Mouse (Mus musculus) limb, embryonic 13.5 days (tissue): ENCODE measurements around the gene Gm30083. TPM values are rescaled to one million over a fixed set of nuclear protein-coding genes. Genes with fewer than 3 reads are reported as not detected.

ENCODE experiments used
- ATAC-seq: fragments of 200-750 bp; cut with Nextera tagmentation; 2 replicates; pipeline ENCODE4 v1.8.0; 2017; ENCODE audit warnings: low read depth, moderate number of reproducible peaks, moderate TSS enrichment; ENCODE audit not compliant: low FRiP score
- H3K27ac ChIP-seq: fragments of 300-500 bp; sonication (generic); 2 replicates; pipeline ENCODE4 v1.5.1; 2015; ENCODE audit warnings: inconsistent platforms, mild to moderate bottlenecking, moderate library complexity
- H3K27me3 ChIP-seq: fragments of 300-500 bp; sonication (generic); 2 replicates; pipeline ENCODE4 v1.6.1; 2015; ENCODE audit warnings: mild to moderate bottlenecking, inconsistent platforms
- H3K36me3 ChIP-seq: fragments of 300-500 bp; sonication (generic); 2 replicates; pipeline ENCODE4 v1.6.1; 2015; ENCODE audit warnings: inconsistent platforms, mild to moderate bottlenecking, moderate library complexity
- H3K4me1 ChIP-seq: fragments of 300-500 bp; sonication (generic); 2 replicates; pipeline ENCODE4 v1.6.1; 2015; ENCODE audit warnings: inconsistent platforms
- H3K4me2 ChIP-seq: fragments of 300-500 bp; sonication (generic); replicated peaks from 2 replicates; pipeline ENCODE4 v1.6.1; 2015; ENCODE audit warnings: inconsistent platforms, mild to moderate bottlenecking, moderate library complexity
- H3K4me3 ChIP-seq: fragments of 300-500 bp; sonication (generic); 2 replicates; pipeline ENCODE4 v1.5.1; 2015; ENCODE audit warnings: moderate library complexity, mild to moderate bottlenecking, inconsistent platforms
- H3K9ac ChIP-seq: fragments of 300-500 bp; sonication (generic); 2 replicates; pipeline ENCODE4 v1.6.1; 2015; ENCODE audit warnings: mild to moderate bottlenecking, inconsistent platforms
- H3K9me3 ChIP-seq: fragments of 300-500 bp; sonication (generic); 2 replicates; pipeline ENCODE4 v1.6.1; 2016; ENCODE audit warnings: inconsistent platforms
- WGBS: fragments of 180-500 bp; shearing (Covaris S2); methylation state at CpG from one replicate; pipeline ENCODE4 v1.1.7; 2015; 5-methylcytosine and 5-hydroxymethylcytosine counted together
- polyA plus RNA-seq: library from polyadenylated mRNA; unstranded; fragments of >200 nt; fragmentation: Nextera tagmentation; extraction: Ambion mirVana; gene quantifications from 2 replicates; pipeline ENCODE4 v1.2.1, GENCODE M21; 2015

Gene Gm30083
- polyA plus RNA-seq, 1 experiment from 2014 or later, result not detected

DNA sequence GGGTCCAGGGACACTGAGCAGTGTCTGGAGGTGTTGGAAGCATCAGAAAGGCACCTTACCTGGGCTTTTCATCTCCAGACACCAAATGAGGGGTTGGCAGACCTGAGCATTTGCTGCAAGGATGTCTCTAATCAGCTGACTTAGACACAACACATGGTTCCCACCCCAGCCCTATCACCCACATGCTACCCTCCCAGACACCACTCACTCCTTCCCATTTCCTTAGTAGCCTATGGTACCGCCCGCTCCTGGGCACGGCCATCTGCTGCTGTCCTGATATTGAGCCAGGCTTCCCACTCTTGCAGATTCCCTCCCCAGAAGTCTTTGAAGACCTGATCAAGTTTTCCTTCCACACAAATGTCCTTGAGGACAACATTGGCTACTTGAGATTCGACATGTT lies 56.8 kb downstream of the Gm30083 start:
- Histone ChIP-seq H3K4me2 (no peak overlapping the region), H3K4me3 (no peak overlapping the region), H3K4me1 (no peaks in the 10 kb centered on the region), H3K36me3 (no peaks in the 10 kb centered on the region), H3K27ac (no peak overlapping the region), H3K27me3 (0 out of 2 replicates have a peak, but pooled peaks cover 12% of the 10 kb centered on the region), H3K9me3 (no peaks in the 10 kb centered on the region), H3K9ac (no peak overlapping the region)
- ATAC-seq, result no peak
- WGBS, result 93% methylated on average over 4 of the region's 4 CpGs

- Histone ChIP-seq H3K9me3 (no peaks in the 10 kb centered on the region), H3K27me3 (0 out of 2 replicates have a peak, but pooled peaks cover 12% of the 10 kb centered on the region), H3K4me1 (no peaks in the 10 kb centered on the region), H3K9ac (no peak overlapping the region), H3K36me3 (no peaks in the 10 kb centered on the region), H3K27ac (no peak overlapping the region), H3K4me2 (no peak overlapping the region), H3K4me3 (no peak overlapping the region)
- WGBS, result 79% methylated on average over 13 of the region's 13 CpGs
- no peak for ATAC-seq
Measured at GRCm38 (mm10) chr14:33956055-33956454, 58.9 kb downstream of the Gm30083 start.

DNA sequence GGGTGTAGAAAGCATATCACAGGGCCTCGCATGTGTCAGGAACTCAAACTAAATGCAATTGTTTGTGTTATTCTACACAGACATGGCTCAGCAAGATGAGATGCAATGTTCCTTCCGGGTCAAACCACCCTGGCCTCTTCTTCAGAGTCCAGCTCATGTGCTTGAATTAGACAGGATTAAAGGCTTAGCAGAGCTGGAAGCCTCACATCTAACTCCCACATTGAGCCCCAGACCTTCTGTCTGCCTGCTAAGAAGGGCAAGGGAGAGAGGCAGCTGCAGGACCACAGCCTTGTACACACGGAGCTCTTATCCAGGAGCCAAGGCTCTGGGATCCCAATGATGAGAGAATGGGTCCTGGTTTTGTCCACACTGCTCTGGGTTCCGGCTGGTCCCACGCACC lies 61.2 kb downstream of the Gm30083 start, which contains the start of gene Rbp3:
TSS of gene Rbp3 (plus strand) at position 243 of the 400 bp plus-strand sequence.
- Histone ChIP-seq H3K27me3 (0 out of 2 replicates have a peak, but pooled peaks cover 12% of the 10 kb centered on the region), H3K4me3 (no peak within 1 kb of the TSS), H3K9ac (no peak within 1 kb of the TSS), H3K36me3 (no peaks in the 10 kb centered on the region), H3K27ac (no peak within 1 kb of the TSS), H3K9me3 (no peaks in the 10 kb centered on the region), H3K4me1 (no peaks in the 10 kb centered on the region), H3K4me2 (no peak within 1 kb of the TSS)
- ATAC-seq, result no peak
- WGBS, result 86% methylated on average over 5 of the region's 5 CpGs

DNA sequence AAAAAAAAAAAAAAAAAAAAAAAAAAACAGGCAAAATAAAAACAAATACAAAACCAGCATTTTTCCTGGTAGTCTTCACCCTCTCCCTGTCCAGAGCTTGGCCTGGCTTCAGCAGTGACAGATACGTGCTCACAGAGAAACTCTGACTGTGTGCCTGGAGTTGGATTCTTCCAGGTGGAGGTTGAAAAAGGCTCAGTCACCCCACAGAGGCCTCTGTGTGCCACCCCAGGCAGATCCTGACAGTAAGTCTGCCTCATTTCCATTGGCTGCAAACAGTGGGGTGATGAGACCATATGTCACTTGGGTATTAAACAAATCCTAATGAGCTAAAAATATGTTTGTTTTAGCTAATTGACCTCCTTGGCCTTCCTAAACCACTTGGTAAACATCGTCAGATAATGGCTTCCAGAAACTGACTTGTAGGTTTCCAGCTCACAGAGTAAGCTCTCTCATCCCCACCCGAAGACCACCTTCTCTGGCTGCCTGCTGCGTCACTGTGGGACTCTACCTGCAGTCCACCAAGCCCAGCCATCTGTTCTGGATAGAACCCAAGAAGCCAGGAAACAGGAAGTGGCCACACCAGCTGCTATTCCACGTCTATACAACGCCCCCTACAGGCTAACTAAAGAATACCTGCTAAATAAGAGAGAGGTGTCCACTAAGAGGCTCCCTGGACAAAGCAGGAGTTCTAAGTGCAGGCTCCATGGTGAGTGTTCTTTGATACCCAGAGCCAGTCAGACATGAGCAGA lies 62.6 kb downstream of the Gm30083 start:
- Histone ChIP-seq H3K27me3 (0 out of 2 replicates have a peak, but pooled peaks cover under 1% of the 10 kb centered on the region), H3K4me1 (no peaks in the 10 kb centered on the region), H3K27ac (no peak overlapping the region), H3K9ac (no peak overlapping the region), H3K36me3 (no peaks in the 10 kb centered on the region), H3K4me3 (no peak overlapping the region), H3K4me2 (no peak overlapping the region), H3K9me3 (no peaks in the 10 kb centered on the region)
- no peak for ATAC-seq
- WGBS, result 43% methylated on average over 6 of the region's 6 CpGs

GRCm38 (mm10) chr14:33946125-33946524 lies 68.9 kb downstream of the Gm30083 start:
- no peak overlapping the region for H3K4me2 ChIP-seq
- H3K9ac ChIP-seq, result no peak overlapping the region
- H3K36me3 ChIP-seq, result no peaks in the 10 kb centered on the region
- no peaks in the 10 kb centered on the region for H3K9me3 ChIP-seq
- WGBS, result 83% methylated on average over 6 of the region's 6 CpGs
- H3K4me1 ChIP-seq, result peaks cover 4% of the 10 kb centered on the region; the same call in 1 of the 2 replicates
- no peak overlapping the region for H3K4me3 ChIP-seq
- H3K27ac ChIP-seq, result no peak overlapping the region
- no peaks in the 10 kb centered on the region; the same call in none of the 2 replicates for H3K27me3 ChIP-seq
- ATAC-seq, result no peak

DNA sequence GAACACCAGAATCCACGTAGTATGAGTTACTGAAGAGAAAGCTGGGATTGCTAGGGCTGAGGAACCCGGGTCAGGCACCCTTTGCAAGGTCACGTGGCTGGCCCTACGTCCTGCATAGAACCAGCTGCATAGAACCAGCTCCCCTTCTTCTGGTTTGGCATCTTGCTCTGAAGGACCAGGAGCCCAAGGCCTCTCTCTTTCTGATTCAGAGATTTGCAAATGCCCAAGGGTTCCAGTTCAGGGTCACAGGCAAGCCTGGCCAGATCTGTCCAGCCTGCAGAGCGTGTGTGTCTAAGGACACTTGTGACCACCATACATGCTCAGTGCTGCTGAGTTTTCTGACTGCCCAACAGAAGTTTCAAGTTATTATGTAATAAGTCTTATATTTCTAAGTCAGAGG lies 72.8 kb downstream of the Gm30083 start:
- 72% methylated on average over 5 of the region's 5 CpGs for WGBS
- Histone ChIP-seq H3K9ac (no peak overlapping the region), H3K4me3 (no peak overlapping the region), H3K4me2 (no peak overlapping the region), H3K4me1 (peaks cover 4% of the 10 kb centered on the region; the same call in 1 of the 2 replicates), H3K27ac (no peak overlapping the region), H3K9me3 (no peaks in the 10 kb centered on the region), H3K36me3 (no peaks in the 10 kb centered on the region), H3K27me3 (peaks cover 5% of the 10 kb centered on the region)
- no peak for ATAC-seq

DNA sequence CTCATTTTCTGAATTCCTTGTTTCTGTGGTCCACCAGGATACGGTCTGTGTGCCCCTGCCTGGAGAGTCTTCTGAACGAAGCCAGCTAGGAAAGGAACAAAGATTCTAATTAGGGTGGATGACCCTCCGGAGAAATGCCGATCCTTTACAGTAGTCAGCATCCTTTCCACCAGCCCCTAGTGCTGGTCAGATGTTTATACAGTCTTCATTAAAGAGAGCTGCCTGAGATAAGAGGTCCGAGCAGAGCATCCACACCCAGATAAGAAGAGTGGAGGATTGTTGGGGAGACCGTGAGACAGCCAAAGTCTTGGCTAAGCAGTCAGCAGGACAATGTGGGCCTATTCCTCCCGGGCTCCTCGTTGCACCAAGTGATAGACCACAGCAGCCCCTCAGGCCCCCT lies 74.2 kb downstream of the Gm30083 start, which contains the start of gene Gdf2:
TSS of gene Gdf2 (plus strand) at position 301 of the 400 bp plus-strand sequence.
- peaks cover 9% of the 10 kb centered on the region for H3K36me3 ChIP-seq
- H3K9ac ChIP-seq, result no peak within 1 kb of the TSS
- peaks cover 9% of the 10 kb centered on the region for H3K27me3 ChIP-seq
- no peak within 1 kb of the TSS for H3K27ac ChIP-seq
- ATAC-seq, result no peak
- H3K4me1 ChIP-seq, result peaks cover 4% of the 10 kb centered on the region; the same call in 1 of the 2 replicates
- H3K9me3 ChIP-seq, result no peaks in the 10 kb centered on the region
- 66% methylated on average over 8 of the region's 8 CpGs for WGBS
- H3K4me3 ChIP-seq, result no peak within 1 kb of the TSS
- no peak within 1 kb of the TSS for H3K4me2 ChIP-seq

DNA sequence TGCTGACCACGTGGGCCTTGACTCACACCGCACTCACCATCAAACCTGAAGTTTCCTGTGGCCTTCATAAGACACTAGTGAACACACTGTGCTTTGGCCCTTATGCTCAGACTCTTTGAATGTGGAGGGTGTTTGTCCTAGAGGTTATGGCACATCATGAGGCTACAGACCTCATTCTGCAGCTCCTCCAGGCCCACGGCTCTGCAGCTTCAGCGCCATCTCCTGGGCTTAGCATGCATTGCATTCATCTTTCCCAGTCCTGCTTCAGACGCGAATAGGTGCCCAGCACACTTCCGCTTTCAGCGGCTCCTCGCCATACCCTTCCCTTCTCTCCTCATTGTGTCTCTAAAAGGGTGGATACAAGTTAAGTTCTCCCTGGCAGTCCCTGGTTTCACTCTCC lies 75.9 kb downstream of the Gm30083 start:
- peaks cover 18% of the 10 kb centered on the region for H3K27me3 ChIP-seq
- no peak overlapping the region for H3K4me3 ChIP-seq
- H3K36me3 ChIP-seq, result peaks cover 23% of the 10 kb centered on the region
- H3K9me3 ChIP-seq, result no peaks in the 10 kb centered on the region
- H3K9ac ChIP-seq, result no peak overlapping the region
- H3K4me1 ChIP-seq, result peaks cover 4% of the 10 kb centered on the region; the same call in 1 of the 2 replicates
- WGBS, result 22% methylated on average over 9 of the region's 9 CpGs
- no peak overlapping the region for H3K27ac ChIP-seq
- peak overlapping the region; percentile 49 for H3K4me2 ChIP-seq
- ATAC-seq, result no peak

Other genes with a start within 250 kb of the Gm30083 start
- gene Gdf10, start 91.6 kb downstream of the Gm30083 start, polyA plus RNA-seq, result 48.6 and 52.2 TPM in 2 replicates
- gene Gdf2, start 74.1 kb downstream of the Gm30083 start, polyA plus RNA-seq, result not detected in 2 replicates
- gene Rbp3, start 61.2 kb downstream of the Gm30083 start, polyA plus RNA-seq, result not detected in 2 replicates
- 0.38 and 0.46 TPM in 2 replicates for gene Zfp488, start 36.4 kb downstream of the Gm30083 start, polyA plus RNA-seq
- not detected in 2 replicates for gene Gm5460, start 1.6 kb upstream of the Gm30083 start, polyA plus RNA-seq
- gene Antxrl, start 37.5 kb upstream of the Gm30083 start, polyA plus RNA-seq, result not detected in 2 replicates
- gene Anxa8, start 70.8 kb upstream of the Gm30083 start, polyA plus RNA-seq, result 13.9 and 16.0 TPM in 2 replicates
- gene A630023A22Rik, start 87.6 kb upstream of the Gm30083 start, polyA plus RNA-seq, result 0.13 TPM in 1 of 2 replicates, not detected in the other
- gene Npy4r, start 137.3 kb upstream of the Gm30083 start, polyA plus RNA-seq, result not detected in 2 replicates
- 1.3 and 1.9 TPM in 2 replicates for gene Gprin2, start 186.5 kb upstream of the Gm30083 start, polyA plus RNA-seq
- 0.29 and 0.39 TPM in 2 replicates for gene Syt15, start 204.4 kb upstream of the Gm30083 start, polyA plus RNA-seq